Mouse (Mus musculus) lung, adult 2 months (tissue): ENCODE measurements around the gene Oat.

ENCODE experiments used
- CTCF ChIP-seq: fragments of 200-500 bp; IDR thresholded peaks from 2 replicates; pipeline ENCODE4 v1.5.1; 2011; ENCODE audit warnings: mild to moderate bottlenecking, low read length, control low read depth; ENCODE audit not compliant: insufficient read depth
- POLR2A ChIP-seq: fragments of 200-500 bp; IDR thresholded peaks from 2 replicates; pipeline ENCODE4 v1.6.1; 2011; ENCODE audit warnings: low read depth, mild to moderate bottlenecking, control low read depth, low read length, borderline replicate concordance; ENCODE audit errors: extremely low read depth

GRCm38 (mm10) chr7:132529206-132529605 lies 47.0 kb downstream of the Oat start:
- TF ChIP-seq POLR2A (no peak), CTCF (no peak)
